In genomic region chr7:118478835-118479312, GRCm38 (mm10) we compare ENCODE assay signal across 9 mouse cellular contexts. TPM values are rescaled to one million over a fixed set of nuclear protein-coding genes. Genes with fewer than 3 reads are reported as not detected.
DNase-seq lines count a peak whose midpoint lies in the region; ATAC-seq and TF ChIP-seq lines count a peak whose summit lies in the region.
"Had no signal": no experiment of that assay in that cellular context is flagged by ENCODE, and none has a peak within 500 bp of the region (broad histone marks: within the 10 kb centered on the region; RNA-seq: fewer than 3 reads in every experiment).

No protein-coding gene starts in this region.

- TF ChIP-seq CTCF in layer of hippocampus, adult 2 months (conservative IDR thresholded peaks at IDR 0.05) = no peak

- no peak overlapping the region for H3K4me3 ChIP-seq in layer of hippocampus, adult 2 months

- peak; percentile 64 for ATAC-seq in granulocyte monocyte progenitor cell, adult 5-6 weeks (replicated peaks; ENCODE audit: poor library complexity, severe bottlenecking)
- no peak for ATAC-seq in erythroid progenitor cell, adult 5-6 weeks (replicated peaks; ENCODE audit: low FRiP score, poor library complexity, severe bottlenecking)

- no peak for DNase-seq in layer of hippocampus, adult 2 months (ENCODE audit: low spot score in 2 of 2)
- no peak for DNase-seq in layer of hippocampus, postnatal 14 days (ENCODE audit: low spot score in 2 of 2)
- DNase-seq in kidney, adult 8-10 months = peak; percentile 39 to 61
- peak; percentile 33 for DNase-seq in ovary, adult 18-20 months (ENCODE audit: low spot score)
- no peak for DNase-seq in right cerebral cortex, adult 2 months (ENCODE audit: low spot score in 2 of 2)
- DNase-seq in right cerebral cortex, postnatal 4 days = no peak
- DNase-seq: retina, postnatal 1 day had no signal

- H3K27ac ChIP-seq in layer of hippocampus, adult 2 months = peak overlapping the region; percentile 37; the same call in 1 of the 2 replicates

RNA-seq across cellular contexts. Expression of gene Itpripl2, which starts 12.9 kb away (rescaled TPM):
- total RNA-seq in layer of hippocampus, adult 2 months (2021) = 1 to 10 TPM; 3.1 to 3.8 TPM
- 1 to 10 TPM; 4.6 TPM for total RNA-seq in layer of hippocampus, postnatal 14 days (2021)
- 9.0 and 11.3 TPM in 2 replicates for total RNA-seq in granulocyte monocyte progenitor cell, adult 5-6 weeks (2014; fragmentation: Nextera tagmentation)
- 18.3 and 21.2 TPM in 2 replicates for total RNA-seq in granulocyte monocyte progenitor cell, adult 5-6 weeks (2017)
- total RNA-seq in erythroid progenitor cell, adult 5-6 weeks (2015; ENCODE audit: low replicate concordance) = 1.7 and 4.0 TPM in 2 replicates
- 2.7 and 4.6 TPM in 2 replicates for total RNA-seq in erythroid progenitor cell, adult 5-6 weeks (2017; ENCODE audit: low replicate concordance)

RNA-seq across cellular contexts. Expression of gene Syt17, which starts 30.9 kb away (rescaled TPM):
- total RNA-seq in layer of hippocampus, adult 2 months (2021) = 10 to 100 TPM; 96.0 to 98.3 TPM
- total RNA-seq in layer of hippocampus, postnatal 14 days (2021) = 10 to 100 TPM; 64.6 to 64.9 TPM
- total RNA-seq in granulocyte monocyte progenitor cell, adult 5-6 weeks (2014; fragmentation: Nextera tagmentation) = not detected in 2 replicates
- not detected in 2 replicates for total RNA-seq in granulocyte monocyte progenitor cell, adult 5-6 weeks (2017)
- total RNA-seq in erythroid progenitor cell, adult 5-6 weeks (2015; ENCODE audit: low replicate concordance) = not detected in 2 replicates
- 0.51 TPM in 1 of 2 replicates, not detected in the other for total RNA-seq in erythroid progenitor cell, adult 5-6 weeks (2017; ENCODE audit: low replicate concordance)

RNA-seq across cellular contexts. Expression of gene Coq7, which starts 54.3 kb away (rescaled TPM):
- total RNA-seq in layer of hippocampus, adult 2 months (2021) = 10 to 100 TPM; 35.3 to 35.4 TPM
- total RNA-seq in layer of hippocampus, postnatal 14 days (2021) = 10 to 100 TPM; 35.2 to 37.0 TPM
- 30.7 and 37.8 TPM in 2 replicates for total RNA-seq in granulocyte monocyte progenitor cell, adult 5-6 weeks (2014; fragmentation: Nextera tagmentation)
- 20.7 and 31.4 TPM in 2 replicates for total RNA-seq in granulocyte monocyte progenitor cell, adult 5-6 weeks (2017)
- total RNA-seq in erythroid progenitor cell, adult 5-6 weeks (2015; ENCODE audit: low replicate concordance) = 8.8 and 16.6 TPM in 2 replicates
- total RNA-seq in erythroid progenitor cell, adult 5-6 weeks (2017; ENCODE audit: low replicate concordance) = 3.3 and 13.6 TPM in 2 replicates

Comparison
In these comparisons a context has a peak if more than half of its experiments do, and no peak if none do; other contexts are left out.
1. DNase-seq: peak in kidney, adult 8-10 months (2 of 2) and ovary, adult 18-20 months (single experiment); none in layer of hippocampus, adult 2 months (0 of 2), layer of hippocampus, postnatal 14 days (0 of 2), right cerebral cortex, adult 2 months (0 of 2) and right cerebral cortex, postnatal 4 days (single experiment).
2. RNA of gene Syt17, which starts 30.9 kb away (total RNA-seq): 96.0 to 98.3 TPM in layer of hippocampus, adult 2 months and 64.6 to 64.9 TPM in layer of hippocampus, postnatal 14 days; not detected in granulocyte monocyte progenitor cell, adult 5-6 weeks and 0.51 TPM in erythroid progenitor cell, adult 5-6 weeks; every median in the first group is over 10 times any median in the second.